ENCODE assay signal across 9 mouse cellular contexts in the genomic region with DNA sequence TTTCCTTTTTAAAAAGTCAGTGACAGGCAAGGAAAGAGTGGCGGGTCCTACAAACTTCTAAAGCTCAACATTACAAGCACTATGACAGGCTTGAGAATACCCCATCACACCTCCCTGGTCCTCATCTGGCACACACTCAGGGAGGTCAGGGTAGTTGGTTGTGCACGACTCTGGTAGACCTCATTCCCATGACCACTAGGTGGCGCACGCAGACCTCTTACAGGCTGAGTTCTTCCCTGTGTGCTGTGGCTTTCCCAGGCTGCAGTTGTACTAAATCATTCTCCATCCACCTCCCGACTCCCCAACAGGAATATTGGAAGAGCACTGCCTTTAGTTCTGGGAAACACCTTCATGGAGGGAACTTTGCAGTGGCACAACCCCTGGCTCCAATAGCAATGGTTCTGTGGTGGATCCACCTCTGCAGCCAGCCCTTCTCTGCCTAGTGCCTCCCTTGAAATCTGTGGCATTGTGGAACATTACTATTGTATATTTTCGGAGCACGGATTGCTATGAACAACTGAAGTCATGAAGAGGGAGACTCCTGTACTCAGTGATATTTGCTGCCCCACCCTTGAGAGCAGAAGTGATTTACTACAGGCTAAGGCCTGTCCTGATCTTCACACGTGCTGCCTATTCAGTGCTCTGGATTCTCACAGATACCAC. TPM values are rescaled to one million over a fixed set of nuclear protein-coding genes. Genes with fewer than 3 reads are reported as not detected.
DNase-seq lines count a peak whose midpoint lies in the region; ATAC-seq lines count a peak whose summit lies in the region.
"Had no signal": no experiment of that assay in that cellular context is flagged by ENCODE, and none has a peak within 500 bp of the region (broad histone marks: within the 10 kb centered on the region; RNA-seq: fewer than 3 reads in every experiment).

No protein-coding gene starts in this region.

- no peak overlapping the region for H3K9ac ChIP-seq in forebrain, embryonic 11.5 days (ENCODE audit: low read length)
- peak overlapping the region; percentile 50 for H3K9ac ChIP-seq in heart, embryonic 16.5 days (ENCODE audit: low read length)
- H3K9ac ChIP-seq in liver, embryonic 13.5 days: no peak overlapping the region
- H3K9ac ChIP-seq in stomach, embryonic 15.5 days: no peak overlapping the region

- H3K27me3 ChIP-seq in forebrain, embryonic 11.5 days (ENCODE audit: control insufficient read depth, insufficient read depth, low read length): no peaks in the 10 kb centered on the region
- H3K27me3 ChIP-seq in heart, embryonic 16.5 days (ENCODE audit: control insufficient read depth, insufficient read depth, low read length): no peaks in the 10 kb centered on the region
- no peaks in the 10 kb centered on the region for H3K27me3 ChIP-seq in liver, embryonic 13.5 days
- no peaks in the 10 kb centered on the region for H3K27me3 ChIP-seq in stomach, embryonic 15.5 days (replicated peaks)

- no peak overlapping the region for H3K4me2 ChIP-seq in forebrain, embryonic 11.5 days (ENCODE audit: low read depth, low read length, severe bottlenecking)
- no peak overlapping the region for H3K4me2 ChIP-seq in heart, embryonic 16.5 days (ENCODE audit: low read depth, low read length)
- H3K4me2 ChIP-seq in liver, embryonic 13.5 days: no peak overlapping the region
- H3K4me2 ChIP-seq in stomach, embryonic 15.5 days: no peak overlapping the region

- H3K36me3 ChIP-seq in forebrain, embryonic 11.5 days (ENCODE audit: control insufficient read depth, insufficient read depth, low read length): no peaks in the 10 kb centered on the region
- no peaks in the 10 kb centered on the region for H3K36me3 ChIP-seq in heart, embryonic 16.5 days (ENCODE audit: control insufficient read depth, insufficient read depth)
- no peaks in the 10 kb centered on the region for H3K36me3 ChIP-seq in liver, embryonic 13.5 days
- no peaks in the 10 kb centered on the region for H3K36me3 ChIP-seq in stomach, embryonic 15.5 days

- H3K4me3 ChIP-seq in forebrain, embryonic 11.5 days (ENCODE audit: low read depth, low read length): no peak overlapping the region
- no peak overlapping the region for H3K4me3 ChIP-seq in heart, embryonic 16.5 days (ENCODE audit: low read length)
- no peak overlapping the region for H3K4me3 ChIP-seq in liver, embryonic 13.5 days (replicated peaks)
- H3K4me3 ChIP-seq in stomach, embryonic 15.5 days (replicated peaks): no peak overlapping the region

- no peaks in the 10 kb centered on the region for H3K4me1 ChIP-seq in forebrain, embryonic 11.5 days (replicated peaks; ENCODE audit: control insufficient read depth, insufficient read depth, low read length)
- H3K4me1 ChIP-seq in heart, embryonic 16.5 days (ENCODE audit: control insufficient read depth, insufficient read depth, low read length): peaks cover 3% of the 10 kb centered on the region
- H3K4me1 ChIP-seq in liver, embryonic 13.5 days (replicated peaks): no peaks in the 10 kb centered on the region
- H3K4me1 ChIP-seq in stomach, embryonic 15.5 days: no peaks in the 10 kb centered on the region

- peak; percentile 65 to 75 for DNase-seq in CD8-positive naive resting alpha-beta T cell, adult 2 months (ENCODE audit: low read depth in 2 of 2, low spot score in 2 of 2)
- DNase-seq in c-Kit-positive CD71-negative TER-119-negative erythroid progenitor cells, embryonic 14.5 days (ENCODE audit: low read depth): peak; percentile 82
- DNase-seq in forebrain, embryonic 11.5 days (ENCODE audit: low spot score): peak; percentile 92
- DNase-seq in kidney, postnatal 25 days: peak; percentile 91 to 98
- peak; percentile 64 for DNase-seq in liver, embryonic 13.5 days
- DNase-seq in neural tube, embryonic 10.5 days (ENCODE audit: extremely low spot score, low spot score): peak; percentile 88

- peak; percentile 91 for ATAC-seq in forebrain, embryonic 11.5 days (replicated peaks; ENCODE audit: low FRiP score)
- peak; percentile 94 for ATAC-seq in heart, embryonic 16.5 days (replicated peaks; ENCODE audit: extremely low read depth, insufficient read depth, low FRiP score)
- ATAC-seq in liver, embryonic 13.5 days (ENCODE audit: low read depth): peak; percentile 82
- peak; percentile 90 for ATAC-seq in stomach, embryonic 15.5 days (ENCODE audit: insufficient read depth, low FRiP score, low read depth)

- H3K9me3 ChIP-seq in forebrain, embryonic 11.5 days (ENCODE audit: control insufficient read depth, low read length): no peaks in the 10 kb centered on the region
- H3K9me3 ChIP-seq in heart, embryonic 16.5 days (replicated peaks; ENCODE audit: control insufficient read depth, low read length): no peaks in the 10 kb centered on the region
- H3K9me3 ChIP-seq in liver, embryonic 13.5 days (replicated peaks): no peaks in the 10 kb centered on the region
- no peaks in the 10 kb centered on the region for H3K9me3 ChIP-seq in stomach, embryonic 15.5 days

- no peak overlapping the region for H3K27ac ChIP-seq in forebrain, embryonic 11.5 days (ENCODE audit: low read depth, low read length)
- H3K27ac ChIP-seq in heart, embryonic 16.5 days (ENCODE audit: low read length): 0 out of 2 replicates have a peak overlapping the region, but pooled peaks have one; percentile 14
- H3K27ac ChIP-seq in liver, embryonic 13.5 days: no peak overlapping the region
- H3K27ac ChIP-seq in stomach, embryonic 15.5 days: no peak overlapping the region

- 33% methylated on average over 8 of the region's 8 CpGs for WGBS in forebrain, embryonic 11.5 days
- 32% methylated on average over 8 of the region's 8 CpGs for WGBS in heart, embryonic 16.5 days
- WGBS in liver, embryonic 13.5 days (ENCODE audit: insufficient replicate concordance): 19% methylated on average over 8 of the region's 8 CpGs
- WGBS in stomach, embryonic 15.5 days: 25% methylated on average over 8 of the region's 8 CpGs

RNA-seq across cellular contexts. Expression of a gene that starts 5.3 kb away (rescaled TPM):
- polyA plus RNA-seq in forebrain, embryonic 11.5 days (2014; fragmentation: Nextera tagmentation; extraction: Ambion mirVana): not detected in 2 replicates
- 0.14 and 0.29 TPM in 2 replicates for polyA plus RNA-seq in heart, embryonic 16.5 days (2015; fragmentation: Nextera tagmentation; extraction: Ambion mirVana)
- polyA plus RNA-seq in liver, embryonic 13.5 days (2015; fragmentation: Nextera tagmentation; extraction: Ambion mirVana): not detected in 2 replicates
- polyA plus RNA-seq in stomach, embryonic 15.5 days (2015; fragmentation: Nextera tagmentation; extraction: Ambion mirVana): not detected in 2 replicates
- polyA plus RNA-seq: gonadal fat pad, adult 2 months had no signal

RNA-seq across cellular contexts. Expression of a gene that starts 52.4 kb away (rescaled TPM):
- 0.68 and 1.1 TPM in 2 replicates for polyA plus RNA-seq in forebrain, embryonic 11.5 days (2014; fragmentation: Nextera tagmentation; extraction: Ambion mirVana)
- 10.4 and 14.7 TPM in 2 replicates for polyA plus RNA-seq in heart, embryonic 16.5 days (2015; fragmentation: Nextera tagmentation; extraction: Ambion mirVana)
- polyA plus RNA-seq in liver, embryonic 13.5 days (2015; fragmentation: Nextera tagmentation; extraction: Ambion mirVana): 16.1 and 16.5 TPM in 2 replicates
- 74.9 and 94.2 TPM in 2 replicates for polyA plus RNA-seq in stomach, embryonic 15.5 days (2015; fragmentation: Nextera tagmentation; extraction: Ambion mirVana)
